Mouse (Mus musculus): ENCODE data around the gene Pigv. TPM values are rescaled to one million over a fixed set of nuclear protein-coding genes. Genes with fewer than 3 reads are reported as not detected.
A peak's percentile ranks its signal among the peaks of the same experiment; 100 is the strongest.

Gene Pigv
- total and polyA plus RNA-seq, 3 experiments, result 7.9 to 12.0 TPM; not detected in 1

- H3K4me1 ChIP-seq (ENCODE audit: control insufficient read depth in 1 of 2, insufficient read depth in 2 of 2, low read length in 2 of 2), result peaks cover 12 to 34% of the 10 kb centered on the region in 2 experiments
- H3K9ac ChIP-seq (ENCODE audit: control insufficient read depth, low read depth, low read length, poor library complexity, severe bottlenecking), result no peak overlapping the region; the same call in none of the 2 replicates
- no peaks in the 10 kb centered on the region for H3K27me3 ChIP-seq (ENCODE audit: control insufficient read depth in 1 of 2, insufficient read depth in 2 of 2, low read length in 2 of 2)
- peaks cover 5% of the 10 kb centered on the region for H3K79me2 ChIP-seq (ENCODE audit: control insufficient read depth, insufficient read depth, low read length, poor library complexity)
- H3K27ac ChIP-seq (ENCODE audit: control insufficient read depth, low read depth, low read length), result peak overlapping the region; percentile 39
- peaks cover 2 to 36% of the 10 kb centered on the region in 2 experiments for H3K36me3 ChIP-seq (ENCODE audit: control insufficient read depth in 1 of 2, insufficient read depth in 2 of 2, low read length in 2 of 2)
- no peaks in the 10 kb centered on the region for H3K9me3 ChIP-seq (replicated peaks; ENCODE audit: insufficient read depth, low read length)
- DNase-seq (ENCODE audit: low read depth, low spot score), result peak; percentile 62
- no peak for TF ChIP-seq UBTF (IDR thresholded peaks at IDR 0.05; ENCODE audit: borderline replicate concordance, insufficient read depth, low read depth, low read length)
- no peak for TF ChIP-seq USF2 (IDR thresholded peaks at IDR 0.05; ENCODE audit: borderline replicate concordance in 1 of 2, insufficient read depth in 1 of 2, low read depth in 1 of 2, low read length in 2 of 2)
- peak; percentile 71 for TF ChIP-seq USF1 (IDR thresholded peaks at IDR 0.05; ENCODE audit: low read depth, low read length)
- TF ChIP-seq GATA1 (IDR thresholded peaks at IDR 0.05; ENCODE audit: low read depth, low read length), result peak; percentile 75
- TF ChIP-seq MAX (IDR thresholded peaks at IDR 0.05; ENCODE audit: low read length), result peak; percentile 40; the same call in 1 of the 2 replicates
- TF ChIP-seq MYC (IDR thresholded peaks at IDR 0.05; ENCODE audit: low read depth, low read length), result peak; percentile 71; the same call in 1 of the 2 replicates
- peak; percentile 66; the same call in 1 of the 2 replicates for TF ChIP-seq CHD1 (IDR thresholded peaks at IDR 0.05; ENCODE audit: low read depth, low read length)
- no peak for TF ChIP-seq TCF12 (IDR thresholded peaks at IDR 0.05; ENCODE audit: low read depth, low read length)
- peak; percentile 27; the same call in 1 of the 2 replicates for TF ChIP-seq HCFC1 (IDR thresholded peaks at IDR 0.05; ENCODE audit: low read depth, low read length)
- no peak for TF ChIP-seq TBP (IDR thresholded peaks at IDR 0.05; ENCODE audit: low read depth, low read length)
- TF ChIP-seq CHD2 (IDR thresholded peaks at IDR 0.05; ENCODE audit: low read length), result no peak
- no peak for TF ChIP-seq CTCF (IDR thresholded peaks at IDR 0.05 in 2 of 3, conservative IDR thresholded peaks at IDR 0.05 in 1 of 3; ENCODE audit: control insufficient read depth in 1 of 3, insufficient read depth in 1 of 3, low read depth in 2 of 3, low read length in 3 of 3, poor library complexity in 1 of 3, severe bottlenecking in 1 of 3)
- no peak for TF ChIP-seq GABPA (IDR thresholded peaks at IDR 0.05; ENCODE audit: low read depth, low read length)
- TF ChIP-seq MAZ (IDR thresholded peaks at IDR 0.05; ENCODE audit: low read depth, low read length), result 0 out of 2 replicates have a peak, but pooled peaks have one; percentile 40
- no peak for TF ChIP-seq ZKSCAN1 (IDR thresholded peaks at IDR 0.05; ENCODE audit: low read depth, low read length)
- no peak for TF ChIP-seq ZC3H11A (IDR thresholded peaks at IDR 0.05; ENCODE audit: low read depth, low read length)
- 0 out of 4 replicates have a peak, but pooled peaks of 1 of the 2 experiments have one; percentile 25 for TF ChIP-seq POLR2A (IDR thresholded peaks at IDR 0.05; ENCODE audit: control insufficient read depth in 1 of 2, insufficient read depth in 1 of 2, low read depth in 1 of 2, low read length in 2 of 2, poor library complexity in 1 of 2)
- TF ChIP-seq EP300 (IDR thresholded peaks at IDR 0.05; ENCODE audit: low read depth in 1 of 2, low read length in 2 of 2), result peak in 1 of 2 experiments; percentile 25; a peak in 1 of 4 replicates
- peak; percentile 42; the same call in 1 of the 2 replicates for TF ChIP-seq ETS1 (IDR thresholded peaks at IDR 0.05; ENCODE audit: low read depth, low read length)
- TF ChIP-seq POLR2AphosphoS2 (IDR thresholded peaks at IDR 0.05; ENCODE audit: low read length), result peak; percentile 21; the same call in 1 of the 2 replicates
- peak; percentile 4; the same call in 1 of the 2 replicates for TF ChIP-seq SMC3 (IDR thresholded peaks at IDR 0.05; ENCODE audit: low read depth, low read length)
- TF ChIP-seq MAFK (IDR thresholded peaks at IDR 0.05; ENCODE audit: borderline replicate concordance, low read depth, low read length), result no peak
- TF ChIP-seq BHLHE40 (IDR thresholded peaks at IDR 0.05; ENCODE audit: borderline replicate concordance, low read depth, low read length), result peak; percentile 88
- peak; percentile 34; the same call in 1 of the 2 replicates for TF ChIP-seq ZMIZ1 (IDR thresholded peaks at IDR 0.05; ENCODE audit: low read depth, low read length)
- no peak overlapping the region for H3K4me3 ChIP-seq (ENCODE audit: control insufficient read depth in 1 of 2, insufficient read depth in 1 of 2, low read depth in 2 of 2, low read length in 2 of 2)
Observed at GRCm38 (mm10) chr4:133677266-133677665, 4.8 kb upstream of the Pigv start.
